ENCODE assay signal across 18 mouse cellular contexts in genomic region chr8:118334933-118335332, GRCm38 (mm10). TPM values are rescaled to one million over a fixed set of nuclear protein-coding genes. Genes with fewer than 3 reads are reported as not detected.
DNase-seq lines count a peak whose midpoint lies in the region; ATAC-seq and TF ChIP-seq lines count a peak whose summit lies in the region.
"Had no signal": no experiment of that assay in that cellular context is flagged by ENCODE, and none has a peak within 500 bp of the region (broad histone marks: within the 10 kb centered on the region; RNA-seq: fewer than 3 reads in every experiment).

No protein-coding gene starts in this region.

- H3K4me3 ChIP-seq in forebrain, postnatal 0 days (ENCODE audit: low read depth, low read length) = no peak overlapping the region
- no peak overlapping the region for H3K4me3 ChIP-seq in forebrain, embryonic 14.5 days (ENCODE audit: low read depth, low read length)
- H3K4me3 ChIP-seq in lung, embryonic 14.5 days (ENCODE audit: low read depth, low read length) = no peak overlapping the region
- no peak overlapping the region for H3K4me3 ChIP-seq in lung, adult 2 months (replicated peaks; ENCODE audit: extremely low read depth, low read depth, low read length)
- H3K4me3 ChIP-seq in E14TG2a.4 (replicated peaks; ENCODE audit: low read length) = no peak overlapping the region
- H3K4me3 ChIP-seq: embryonic facial prominence, embryonic 15.5 days; forebrain, embryonic 12.5 days; limb, embryonic 12.5 days; neural tube, embryonic 15.5 days had no signal

- 74% methylated on average over 7 of the region's 7 CpGs for WGBS in forebrain, postnatal 0 days
- 77% methylated on average over 7 of the region's 7 CpGs for WGBS in forebrain, embryonic 14.5 days
- WGBS in lung, embryonic 14.5 days = 74% methylated on average over 7 of the region's 7 CpGs
- 76% methylated on average over 7 of the region's 7 CpGs for WGBS in lung, adult 2 months

- H3K36me3 ChIP-seq in forebrain, postnatal 0 days (ENCODE audit: insufficient read depth) = no peaks in the 10 kb centered on the region
- H3K36me3 ChIP-seq in forebrain, embryonic 14.5 days (ENCODE audit: control insufficient read depth, insufficient read depth, low read length) = no peaks in the 10 kb centered on the region
- H3K36me3 ChIP-seq in lung, embryonic 14.5 days (ENCODE audit: insufficient read depth) = no peaks in the 10 kb centered on the region
- H3K36me3 ChIP-seq in E14TG2a.4 (ENCODE audit: insufficient read depth, low read length) = no peaks in the 10 kb centered on the region
- H3K36me3 ChIP-seq: embryonic facial prominence, embryonic 15.5 days; forebrain, embryonic 12.5 days; limb, embryonic 12.5 days; neural tube, embryonic 15.5 days had no signal

- no peak for ATAC-seq in forebrain, postnatal 0 days
- no peak for ATAC-seq in forebrain, embryonic 14.5 days
- no peak for ATAC-seq in lung, embryonic 14.5 days (ENCODE audit: insufficient read depth)
- ATAC-seq: activated CD4-positive, CD25-positive, alpha-beta regulatory T cell, adult 4 months had no signal

- no peak for DNase-seq in forebrain, postnatal 0 days
- DNase-seq in forebrain, embryonic 14.5 days (ENCODE audit: low spot score) = no peak
- DNase-seq in lung, embryonic 14.5 days = no peak
- DNase-seq in lung, adult 2 months = no peak
- DNase-seq in R1 (ENCODE audit: low read depth, low spot score) (peak; percentile 71), MN1 (ENCODE audit: low spot score) (no peak)
- DNase-seq in kidney, adult 9 months = no peak
- DNase-seq: layer of hippocampus, postnatal 36 days had no signal

- TF ChIP-seq POLR2A in lung, adult 2 months (IDR thresholded peaks at IDR 0.05; ENCODE audit: borderline replicate concordance, extremely low read depth, low read depth, low read length) = no peak

- no peaks in the 10 kb centered on the region for H3K27me3 ChIP-seq in forebrain, postnatal 0 days (ENCODE audit: insufficient read depth, low read length)
- no peaks in the 10 kb centered on the region for H3K27me3 ChIP-seq in forebrain, embryonic 14.5 days (replicated peaks; ENCODE audit: control insufficient read depth, insufficient read depth, low read length)
- H3K27me3 ChIP-seq in lung, embryonic 14.5 days (ENCODE audit: insufficient read depth, low read length) = no peaks in the 10 kb centered on the region
- H3K27me3 ChIP-seq in E14TG2a.4 (ENCODE audit: insufficient read depth, low read length) = no peaks in the 10 kb centered on the region
- H3K27me3 ChIP-seq: embryonic facial prominence, embryonic 15.5 days; forebrain, embryonic 12.5 days; limb, embryonic 12.5 days; neural tube, embryonic 15.5 days had no signal

- no peaks in the 10 kb centered on the region for H3K9me3 ChIP-seq in forebrain, postnatal 0 days (ENCODE audit: low read length)
- no peaks in the 10 kb centered on the region for H3K9me3 ChIP-seq in forebrain, embryonic 14.5 days (replicated peaks; ENCODE audit: control insufficient read depth, low read length)
- H3K9me3 ChIP-seq in lung, embryonic 14.5 days (ENCODE audit: low read depth, low read length) = no peaks in the 10 kb centered on the region
- peaks cover 22% of the 10 kb centered on the region for H3K9me3 ChIP-seq in E14TG2a.4 (ENCODE audit: low read length)
- H3K9me3 ChIP-seq: embryonic facial prominence, embryonic 15.5 days; forebrain, embryonic 12.5 days; limb, embryonic 12.5 days; neural tube, embryonic 15.5 days had no signal

- H3K27ac ChIP-seq in forebrain, postnatal 0 days (ENCODE audit: low read depth, low read length) = no peak overlapping the region
- no peak overlapping the region for H3K27ac ChIP-seq in forebrain, embryonic 14.5 days (ENCODE audit: low read depth, low read length)
- no peak overlapping the region for H3K27ac ChIP-seq in lung, embryonic 14.5 days (ENCODE audit: low read depth)
- H3K27ac ChIP-seq: embryonic facial prominence, embryonic 15.5 days; forebrain, embryonic 12.5 days; limb, embryonic 12.5 days; neural tube, embryonic 15.5 days had no signal

- H3K4me2 ChIP-seq in forebrain, postnatal 0 days (ENCODE audit: low read depth) = no peak overlapping the region
- H3K4me2 ChIP-seq in forebrain, embryonic 14.5 days (ENCODE audit: low read length) = no peak overlapping the region
- no peak overlapping the region for H3K4me2 ChIP-seq in lung, embryonic 14.5 days
- H3K4me2 ChIP-seq: embryonic facial prominence, embryonic 15.5 days; forebrain, embryonic 12.5 days; heart, embryonic 11.5 days; limb, embryonic 12.5 days; neural tube, embryonic 15.5 days had no signal

- TF ChIP-seq CTCF in forebrain, postnatal 0 days (IDR thresholded peaks at IDR 0.05; ENCODE audit: low read depth) = peak; percentile 20
- TF ChIP-seq CTCF in lung, embryonic 14.5 days (IDR thresholded peaks at IDR 0.05; ENCODE audit: low read depth) = peak; percentile 44
- TF ChIP-seq CTCF in lung, adult 2 months (IDR thresholded peaks at IDR 0.05; ENCODE audit: insufficient read depth, low read length) = no peak
- TF ChIP-seq CTCF in E14TG2a.4 (conservative IDR thresholded peaks at IDR 0.05; ENCODE audit: low read length) = peak; percentile 31

- no peak overlapping the region for H3K9ac ChIP-seq in forebrain, postnatal 0 days
- H3K9ac ChIP-seq in forebrain, embryonic 14.5 days (ENCODE audit: low read length) = no peak overlapping the region
- no peak overlapping the region for H3K9ac ChIP-seq in lung, embryonic 14.5 days
- H3K9ac ChIP-seq: embryonic facial prominence, embryonic 15.5 days; forebrain, embryonic 12.5 days; limb, embryonic 12.5 days; neural tube, embryonic 15.5 days had no signal

- H3K4me1 ChIP-seq in forebrain, postnatal 0 days (ENCODE audit: insufficient read depth) = peaks cover 11% of the 10 kb centered on the region
- H3K4me1 ChIP-seq in forebrain, embryonic 14.5 days (ENCODE audit: control insufficient read depth, insufficient read depth, low read length) = peaks cover 5% of the 10 kb centered on the region; the same call in 1 of the 2 replicates
- no peaks in the 10 kb centered on the region for H3K4me1 ChIP-seq in lung, embryonic 14.5 days (ENCODE audit: insufficient read depth)
- H3K4me1 ChIP-seq in lung, adult 2 months (ENCODE audit: control insufficient read depth, insufficient read depth, low read length) = no peaks in the 10 kb centered on the region
- H3K4me1 ChIP-seq in E14TG2a.4 (replicated peaks; ENCODE audit: low read depth, low read length) = no peaks in the 10 kb centered on the region
- H3K4me1 ChIP-seq: embryonic facial prominence, embryonic 15.5 days; limb, embryonic 12.5 days had no signal

RNA-seq across cellular contexts. Expression of gene Cdh13, which starts 51.4 kb away (rescaled TPM):
- total RNA-seq in forebrain, postnatal 0 days (2014; rRNA removed) = 119 and 127 TPM in 2 replicates
- 154 TPM in 2 replicates for polyA plus RNA-seq in forebrain, postnatal 0 days (2015; fragmentation: Nextera tagmentation; extraction: Ambion mirVana)
- 101 and 123 TPM in 2 replicates for polyA plus RNA-seq in forebrain, embryonic 14.5 days (2014; fragmentation: Nextera tagmentation; extraction: Ambion mirVana)
- 1.2 and 3.1 TPM in 2 replicates for polyA plus RNA-seq in lung, embryonic 14.5 days (2014; fragmentation: Nextera tagmentation; extraction: Ambion mirVana)
- 30.2 and 44.3 TPM in 2 replicates for polyA plus RNA-seq in lung, adult 2 months (2012; rRNA removed)
- total RNA-seq: common myeloid progenitor, adult 5-6 weeks; hematopoietic stem cell, adult 5-6 weeks; megakaryocyte-erythroid progenitor cell, adult 5-6 weeks had no signal
